Mouse (Mus musculus) lung, adult 2 months (tissue): ENCODE data around the gene Cldn20. TPM values are rescaled to one million over a fixed set of nuclear protein-coding genes. Genes with fewer than 3 reads are reported as not detected.

Experiments
- DNase-seq: peaks from one replicate; pipeline ENCODE4 v3.0.0; 2022
- H3K4me1 ChIP-seq: fragments of 200-500 bp; 2 replicates; pipeline ENCODE4 v1.6.1; 2011; ENCODE audit warnings: low read length; ENCODE audit not compliant: control insufficient read depth, insufficient read depth
- H3K4me3 ChIP-seq: fragments of 200-500 bp; replicated peaks from 2 replicates; pipeline ENCODE3; 2011; ENCODE audit warnings: low read depth, mild to moderate bottlenecking, control low read depth, low read length; ENCODE audit errors: extremely low read depth
- CTCF ChIP-seq: fragments of 200-500 bp; IDR thresholded peaks from 2 replicates; pipeline ENCODE4 v1.5.1; 2011; ENCODE audit warnings: mild to moderate bottlenecking, low read length, control low read depth; ENCODE audit not compliant: insufficient read depth
- POLR2A ChIP-seq: fragments of 200-500 bp; IDR thresholded peaks from 2 replicates; pipeline ENCODE4 v1.6.1; 2011; ENCODE audit warnings: low read depth, mild to moderate bottlenecking, control low read depth, low read length, borderline replicate concordance; ENCODE audit errors: extremely low read depth
- WGBS: fragments of 180-500 bp; shearing (Covaris S2); methylation state at CpG from one replicate; pipeline ENCODE4 v1.1.7; 2018; 5-methylcytosine and 5-hydroxymethylcytosine counted together
- polyA plus RNA-seq: library from polyadenylated mRNA; depleted of rRNA; stranded (reverse); fragments of >200 nt; gene quantifications from 2 replicates; pipeline ENCODE4 v1.2.3, GENCODE M21; 2012

Cldn20 gene
- polyA plus RNA-seq, 1 experiment: 0.28 TPM

DNA sequence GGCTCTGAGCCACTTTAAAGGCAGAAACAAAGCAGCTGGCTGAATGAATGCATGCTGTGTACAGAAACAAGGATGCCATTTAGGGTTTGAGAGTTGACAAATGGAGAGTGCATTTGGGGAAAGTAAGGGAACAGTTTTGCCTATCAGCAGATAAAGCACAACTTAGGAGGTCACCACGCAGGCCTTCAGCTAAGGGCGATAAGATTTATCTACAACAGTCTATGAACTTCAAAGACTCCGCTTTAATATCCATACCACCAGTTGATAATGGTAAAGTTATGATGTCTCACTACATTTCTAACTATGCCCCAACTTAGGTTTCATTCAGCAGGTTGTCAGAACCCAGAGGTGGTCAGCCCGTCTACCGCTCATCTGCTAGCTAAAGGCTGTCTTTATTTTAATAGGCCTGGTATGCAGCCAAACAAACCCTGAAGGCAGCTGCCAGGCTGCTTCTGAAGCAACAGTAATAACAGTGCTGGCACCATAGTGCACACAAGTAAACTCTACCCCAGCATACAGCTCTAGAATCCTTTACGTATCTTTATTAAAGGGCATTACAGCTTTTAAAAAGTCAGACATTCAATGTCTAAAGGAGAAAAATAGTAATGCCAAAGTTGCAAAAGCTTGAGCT, 4.4 kb upstream of the Cldn20 start:
- 82% methylated on average over 6 of the region's 6 CpGs for WGBS
- Histone ChIP-seq H3K4me1 (no peaks in the 10 kb centered on the region), H3K4me3 (no peak overlapping the region)
- TF ChIP-seq POLR2A (no peak), CTCF (no peak)
- no peak for DNase-seq

DNA sequence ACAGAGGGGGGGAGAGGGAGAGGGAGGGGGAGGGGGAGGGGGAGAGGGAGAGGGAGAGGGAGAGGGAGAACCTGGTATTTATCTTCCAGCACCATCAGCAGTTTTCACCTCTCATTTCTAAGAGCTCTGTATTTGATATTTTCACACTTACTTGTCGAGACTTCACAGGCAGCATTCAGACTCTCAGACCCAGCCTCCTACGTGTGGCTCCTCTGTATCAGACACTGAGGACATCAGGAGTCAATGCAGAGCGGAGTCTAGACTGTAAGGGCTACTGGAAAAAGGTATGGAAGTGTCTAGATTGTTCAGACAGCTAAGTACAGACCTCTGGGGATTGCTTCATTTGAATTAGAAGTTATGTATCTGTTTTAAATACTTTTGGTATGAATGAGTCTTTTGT, 2.8 kb upstream of the Cldn20 start:
- TF ChIP-seq CTCF (no peak), POLR2A (no peak)
- WGBS: 62% methylated on average over 3 of the region's 3 CpGs
- DNase-seq: no peak
- no peak overlapping the region for H3K4me3 ChIP-seq
- H3K4me1 ChIP-seq: no peaks in the 10 kb centered on the region

DNA sequence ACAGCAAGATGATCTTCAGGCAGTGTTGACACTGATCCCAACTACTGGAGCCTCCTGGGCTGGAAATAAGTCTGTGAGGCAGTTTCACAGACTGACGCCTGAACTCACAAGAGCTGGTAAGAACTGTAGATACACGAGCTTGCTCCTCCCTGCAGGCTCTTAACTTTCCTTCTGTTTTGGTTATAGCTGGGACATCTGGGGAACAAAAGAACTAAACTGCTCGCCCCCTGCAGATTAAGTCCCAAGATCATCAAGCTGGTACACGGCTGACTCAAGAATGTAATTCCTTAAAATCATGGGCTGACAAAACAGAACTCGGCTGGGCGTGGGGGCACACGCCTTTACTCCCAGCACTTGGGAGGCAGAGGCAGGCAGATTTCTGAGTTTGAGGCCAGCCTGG, 1.8 kb upstream of the Cldn20 start:
- Histone ChIP-seq H3K4me3 (no peak overlapping the region), H3K4me1 (no peaks in the 10 kb centered on the region)
- no peak for TF ChIP-seq CTCF
- TF ChIP-seq POLR2A: no peak
- 85% methylated on average over 7 of the region's 7 CpGs for WGBS
- no peak for DNase-seq

DNA sequence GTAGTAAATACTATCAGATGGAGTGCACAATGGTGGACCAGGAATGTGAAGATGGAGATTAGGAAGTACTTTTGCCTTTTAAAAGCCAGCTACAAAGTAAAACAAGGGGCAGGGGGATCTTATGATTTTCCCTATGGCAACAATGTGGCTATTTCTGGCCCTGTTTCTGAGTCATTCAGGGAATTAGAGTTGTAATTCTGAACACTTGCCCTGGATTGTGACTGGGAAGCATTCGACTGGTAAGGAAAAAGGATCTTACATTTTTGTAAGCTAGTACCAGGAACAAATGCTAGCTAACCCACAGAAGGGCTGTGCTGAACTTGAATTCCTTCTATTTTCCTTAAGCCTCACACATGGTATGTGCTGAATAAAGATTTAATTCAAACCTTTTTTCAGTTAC, 713 bp upstream of the Cldn20 start:
- Histone ChIP-seq H3K4me3 (no peak overlapping the region), H3K4me1 (no peaks in the 10 kb centered on the region)
- WGBS: 67% methylated on average over 1 of the region's 1 CpGs
- DNase-seq: no peak
- TF ChIP-seq CTCF (no peak), POLR2A (no peak)

DNA sequence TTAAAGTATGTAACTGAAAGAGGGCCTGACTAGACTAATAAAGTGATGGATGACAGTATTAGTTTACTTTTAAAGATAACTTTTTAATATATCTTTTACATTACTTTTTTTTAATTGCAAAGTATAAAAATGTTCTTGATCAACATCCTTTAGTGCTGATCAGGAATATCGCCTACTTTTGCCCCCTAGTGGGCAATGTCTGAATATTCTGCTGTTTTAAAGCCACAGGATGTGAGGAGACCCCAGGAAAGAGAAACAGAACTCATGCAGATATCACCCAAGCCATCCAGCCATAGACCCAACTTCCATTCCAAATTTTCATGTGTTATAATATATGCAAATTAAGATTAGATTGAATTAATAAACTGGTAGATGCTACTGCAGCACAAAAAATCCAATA, 1.1 kb downstream of the Cldn20 start:
- WGBS: 39% methylated on average over 1 of the region's 1 CpGs
- TF ChIP-seq POLR2A (no peak), CTCF (0 out of 2 replicates have a peak, but pooled peaks have one; percentile 9)
- no peak for DNase-seq
- Histone ChIP-seq H3K4me1 (no peaks in the 10 kb centered on the region), H3K4me3 (no peak overlapping the region)

DNA sequence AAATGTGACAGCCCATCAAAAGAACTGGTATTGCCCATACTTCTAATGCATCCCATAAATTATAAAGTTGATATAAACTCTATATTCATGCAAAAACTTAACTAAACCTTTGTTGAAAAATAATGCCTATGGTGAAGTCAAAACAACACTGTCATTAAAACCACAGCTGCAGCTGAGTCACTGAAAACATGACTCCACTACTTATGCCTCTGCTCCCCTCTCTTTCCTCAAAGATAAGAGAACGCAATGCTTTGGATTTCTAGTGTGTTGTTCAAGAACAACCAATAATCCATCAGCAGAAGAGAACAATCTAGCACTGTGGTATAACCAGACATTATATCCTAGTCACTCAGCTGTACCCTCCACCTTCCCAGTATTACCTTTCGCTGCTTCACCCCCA, 8.0 kb downstream of the Cldn20 start:
- H3K4me1 ChIP-seq: no peaks in the 10 kb centered on the region
- DNase-seq: no peak
- WGBS: 83% methylated on average over 2 of the region's 2 CpGs
- no peak for TF ChIP-seq POLR2A
- no peak overlapping the region for H3K4me3 ChIP-seq

DNA sequence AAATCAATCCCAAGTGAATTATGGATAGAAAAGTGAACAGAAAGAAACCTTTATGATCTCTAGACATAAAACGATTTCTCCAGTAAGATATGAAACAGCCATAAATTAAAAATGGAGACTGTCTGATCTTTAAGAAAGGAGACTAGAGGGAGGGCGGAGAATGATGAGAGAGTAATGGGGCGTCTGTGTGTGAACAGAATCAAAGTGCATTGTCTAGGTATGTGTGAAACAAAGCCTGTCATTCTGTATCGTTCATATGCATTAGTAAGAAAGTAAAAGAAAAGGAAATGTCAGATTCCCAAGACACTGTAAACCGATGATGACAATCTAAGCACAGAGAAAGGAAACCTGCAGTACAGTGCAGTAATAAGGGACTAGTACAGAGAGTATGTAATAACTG, 8.7 kb downstream of the Cldn20 start:
- no peak for DNase-seq
- 66% methylated on average over 5 of the region's 5 CpGs for WGBS
- H3K4me1 ChIP-seq: no peaks in the 10 kb centered on the region
- H3K4me3 ChIP-seq: no peak overlapping the region
- TF ChIP-seq CTCF: no peak
- no peak for TF ChIP-seq POLR2A

DNA sequence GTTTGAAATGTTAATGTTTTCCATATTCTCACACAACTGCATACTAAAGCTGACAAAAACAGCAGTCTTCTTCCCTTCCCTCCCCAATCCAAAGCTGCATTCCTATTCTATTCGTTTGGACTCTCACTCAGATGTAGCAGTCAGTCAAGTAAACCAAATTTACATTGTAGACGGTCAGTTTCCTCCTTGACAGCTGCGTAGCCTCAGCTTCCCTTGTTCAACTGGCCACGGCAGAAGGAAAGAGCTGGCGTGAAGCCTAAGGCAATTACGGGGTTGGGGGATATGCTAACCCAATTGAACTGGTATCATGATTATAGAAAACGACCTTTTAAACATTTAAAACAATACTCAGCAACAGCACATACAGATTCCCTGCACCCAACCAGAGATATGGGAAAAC, 15.4 kb downstream of the Cldn20 start:
- no peak for DNase-seq
- no peak overlapping the region for H3K4me3 ChIP-seq
- 56% methylated on average over 7 of the region's 7 CpGs for WGBS
- no peaks in the 10 kb centered on the region for H3K4me1 ChIP-seq
- TF ChIP-seq POLR2A: no peak
- no peak for TF ChIP-seq CTCF

DNA sequence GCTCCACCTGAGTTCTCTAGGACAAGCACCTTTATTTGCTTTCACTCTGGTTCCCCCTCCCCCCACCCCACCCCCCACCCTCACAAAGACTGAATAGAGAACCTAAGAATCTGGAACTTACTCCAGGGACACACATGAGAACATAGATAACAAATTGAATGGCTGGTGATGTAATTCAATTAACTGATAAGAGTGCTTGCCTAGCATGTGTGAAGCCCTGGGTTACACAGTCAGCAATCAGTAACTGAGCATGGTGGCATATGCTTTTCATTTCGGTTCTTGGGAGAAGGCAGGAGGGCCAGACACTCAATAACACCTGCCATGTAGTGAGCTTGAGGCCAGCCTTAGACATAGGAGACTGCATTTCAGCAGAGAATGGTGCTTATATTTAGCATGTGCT, 23.9 kb downstream of the Cldn20 start:
- WGBS: 68% methylated on average over 1 of the region's 1 CpGs
- Histone ChIP-seq H3K4me3 (no peak overlapping the region), H3K4me1 (peaks cover 3% of the 10 kb centered on the region; the same call in 1 of the 2 replicates)
- DNase-seq: no peak
- TF ChIP-seq CTCF (no peak), POLR2A (no peak)

DNA sequence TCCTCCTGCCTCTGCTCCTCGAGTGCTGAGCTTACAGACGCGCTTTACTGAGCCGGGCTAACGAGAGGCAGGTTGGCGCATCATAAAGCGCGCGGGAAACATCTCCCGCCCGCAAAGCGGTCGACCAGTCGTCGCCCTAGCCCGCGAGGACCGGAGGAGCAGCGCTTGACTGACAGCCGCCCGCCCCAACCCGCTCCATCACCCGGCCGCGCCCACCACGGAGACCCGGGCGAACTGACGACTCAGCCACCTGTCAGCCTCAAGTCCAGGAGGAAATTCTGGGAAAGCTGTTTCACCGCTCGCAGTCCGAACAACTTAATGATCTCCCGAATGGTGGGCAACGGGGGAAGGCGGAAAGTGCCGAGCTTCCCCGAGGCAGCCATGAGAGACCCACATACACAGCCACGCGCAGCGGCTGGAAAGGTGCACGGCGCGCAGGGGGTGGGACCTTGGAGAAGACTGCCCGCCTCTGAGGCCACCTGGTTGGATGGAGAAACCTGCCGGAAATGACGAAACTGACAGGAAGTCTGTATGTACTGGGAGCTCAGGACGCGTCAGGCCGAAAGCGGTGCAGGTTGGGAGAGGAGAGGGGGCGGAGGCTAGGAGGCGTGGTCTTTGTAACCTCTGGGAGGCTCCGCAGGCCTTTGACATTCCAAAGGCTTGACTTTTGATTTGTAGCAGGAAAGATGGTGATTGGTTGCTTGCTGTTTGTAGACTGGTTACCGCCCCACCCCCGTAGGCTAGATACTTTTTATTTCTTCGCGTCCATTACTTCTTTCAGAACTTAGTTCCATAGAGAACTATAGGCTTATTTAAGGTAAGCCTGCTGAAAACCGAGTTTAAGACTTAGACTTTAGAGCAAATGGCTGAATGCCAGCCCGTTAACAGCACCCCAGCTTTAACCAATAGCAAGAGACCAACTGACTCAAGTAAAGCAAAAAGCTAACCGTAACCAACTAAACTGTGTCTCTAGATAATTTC, 25.3 kb downstream of the Cldn20 start, which contains the start of gene Tfb1m:
Gene Tfb1m, minus strand, starts transcription at position 451 of the 981 bp plus-strand sequence.
- under 1% methylated on average over 60 of the region's 60 CpGs for WGBS
- TF ChIP-seq POLR2A: peak; percentile 63; the same call in 1 of the 2 replicates
- no peak for TF ChIP-seq CTCF
- peak; percentile 96 for DNase-seq

More for the DNA sequence above, 25.3 kb downstream of the Cldn20 start, which contains the start of gene Tfb1m:
- Histone ChIP-seq H3K4me3 (peak within 1 kb of the TSS; percentile 79), H3K4me1 (peaks cover 3% of the 10 kb centered on the region; the same call in 1 of the 2 replicates)
